Mouse (Mus musculus): ENCODE data around the gene Crisp3. TPM values are rescaled to one million over a fixed set of nuclear protein-coding genes. Genes with fewer than 3 reads are reported as not detected.

The Crisp3 gene
- not detected in 2 replicates for polyA plus RNA-seq (2021; fragmentation: Nextera tagmentation)
- long read RNA-seq, experiment 1: 0 reads
- long read RNA-seq, experiment 2: 0 reads

DNA sequence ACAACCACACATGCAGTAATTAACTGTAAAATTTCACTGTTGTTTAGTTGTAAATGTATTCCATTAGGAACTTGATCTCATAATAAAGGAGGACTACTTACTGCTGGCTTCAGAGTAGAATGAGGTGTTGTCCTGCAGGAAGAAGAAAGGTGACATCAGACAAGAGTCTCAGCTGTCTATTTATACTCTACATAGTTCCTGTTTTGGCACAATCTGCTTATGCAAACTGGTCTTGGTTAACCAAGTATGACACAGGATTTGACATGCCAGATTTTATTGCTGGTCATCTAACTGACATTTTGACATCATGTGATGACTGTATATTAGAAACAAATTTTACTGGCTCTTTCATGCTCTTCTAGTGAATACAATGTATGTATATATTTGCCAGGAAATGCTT is at the start of gene Crisp3:
TSS of gene Crisp3 (minus strand) at position 154 of the 400 bp plus-strand sequence.

DNA sequence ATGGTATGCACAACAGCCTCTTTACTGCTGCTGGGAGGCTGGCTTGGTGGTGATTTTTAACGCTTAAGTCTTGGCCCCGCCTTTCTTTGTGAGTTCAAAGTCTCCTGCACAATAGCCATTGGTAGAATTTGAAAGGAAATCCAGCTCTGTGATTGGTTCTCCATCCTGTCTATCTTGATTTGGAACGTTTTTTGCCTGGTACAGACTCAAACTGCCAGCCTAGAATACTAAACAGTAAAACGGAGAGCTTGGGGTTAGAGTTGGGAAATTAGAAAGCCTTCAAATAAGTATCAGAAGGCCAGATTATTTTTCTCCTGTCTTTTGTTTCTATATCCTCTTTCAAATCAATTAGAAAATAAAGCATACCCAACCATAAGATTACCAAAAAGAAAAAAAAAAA is 33.5 kb downstream of the Crisp3 start, which contains the start of gene Pgk2:
TSS of gene Pgk2 (minus strand) at position 101 of the 400 bp plus-strand sequence.

Other genes starting within 250 kb of the Crisp3 start
- not detected in 2 replicates for gene AC192777.2, start 146.8 kb downstream of the Crisp3 start, polyA plus RNA-seq (2021; fragmentation: Nextera tagmentation)
- gene Pgk2, start 33.6 kb downstream of the Crisp3 start, polyA plus RNA-seq (2021; fragmentation: Nextera tagmentation): not detected in 2 replicates
- not detected in 2 replicates for gene Crisp1, start 76.9 kb upstream of the Crisp3 start, polyA plus RNA-seq (2021; fragmentation: Nextera tagmentation)

Data from layer of hippocampus, adult 6 months (tissue).